Mouse (Mus musculus) cortical plate, adult 2 months (tissue): ENCODE measurements at regions not wholly inside any gene's neighbourhood (a gene's known extent, or its start where the extent isn't known, plus 50 kb on each side); places are given as distances from the start of the nearest gene placed in this dataset.

ENCODE experiments used
- H3K27ac ChIP-seq: fragments of 200-500 bp; 2 replicates; pipeline ENCODE4 v1.5.1; 2012; ENCODE audit warnings: low read length, control low read depth, inconsistent platforms; ENCODE audit not compliant: insufficient read depth
- H3K4me1 ChIP-seq: fragments of 200-500 bp; 2 replicates; pipeline ENCODE4 v1.6.1; 2011; ENCODE audit warnings: low read length; ENCODE audit not compliant: control insufficient read depth, insufficient read depth
- H3K4me3 ChIP-seq: fragments of 200-500 bp; 2 replicates; pipeline ENCODE4 v1.5.1; 2011; ENCODE audit warnings: mild to moderate bottlenecking, low read length, control low read depth; ENCODE audit not compliant: insufficient read depth
- CTCF ChIP-seq: fragments of 200-500 bp; IDR thresholded peaks from 2 replicates; pipeline ENCODE4 v1.5.1; 2011; ENCODE audit warnings: mild to moderate bottlenecking, control low read depth, low read length; ENCODE audit not compliant: insufficient read depth; ENCODE audit errors: extremely low read depth
- POLR2A ChIP-seq: fragments of 200-500 bp; IDR thresholded peaks from 2 replicates; pipeline ENCODE4 v1.6.1; 2011; ENCODE audit warnings: mild to moderate bottlenecking, low read length, control low read depth; ENCODE audit not compliant: insufficient read depth; ENCODE audit errors: extremely low read depth

- Histone ChIP-seq H3K4me3 (no peak overlapping the region), H3K27ac (no peak overlapping the region), H3K4me1 (no peaks in the 10 kb centered on the region; the same call in 1 of the 2 replicates)
- TF ChIP-seq CTCF (no peak), POLR2A (no peak)
Measured at GRCm38 (mm10) chr10:43758124-43759025, 143.2 kb downstream of the Qrsl1 start.

- TF ChIP-seq CTCF (no peak), POLR2A (no peak)
- Histone ChIP-seq H3K27ac (no peak overlapping the region), H3K4me1 (no peaks in the 10 kb centered on the region; the same call in 1 of the 2 replicates), H3K4me3 (no peak overlapping the region)
Measured at GRCm38 (mm10) chr10:43759186-43759905, 142.2 kb downstream of the Qrsl1 start.

GRCm38 (mm10) chr10:43759906-43760281, 141.7 kb downstream of the Qrsl1 start:
- Histone ChIP-seq H3K4me3 (no peak overlapping the region), H3K27ac (no peak overlapping the region), H3K4me1 (no peaks in the 10 kb centered on the region; the same call in 1 of the 2 replicates)
- TF ChIP-seq CTCF (no peak), POLR2A (no peak)

- TF ChIP-seq POLR2A (no peak), CTCF (no peak)
- Histone ChIP-seq H3K4me1 (no peaks in the 10 kb centered on the region; the same call in 1 of the 2 replicates), H3K27ac (no peak overlapping the region), H3K4me3 (no peak overlapping the region)
Measured at GRCm38 (mm10) chr10:43761979-43762570, 139.5 kb downstream of the Qrsl1 start.

- no peak for TF ChIP-seq POLR2A
- Histone ChIP-seq H3K4me3 (no peak overlapping the region), H3K27ac (no peak overlapping the region), H3K4me1 (no peaks in the 10 kb centered on the region; the same call in 1 of the 2 replicates)
Measured at GRCm38 (mm10) chr10:43764581-43764980, 137.0 kb downstream of the Qrsl1 start.

- no peak overlapping the region for H3K27ac ChIP-seq
- no peak overlapping the region for H3K4me3 ChIP-seq
- H3K4me1 ChIP-seq = no peaks in the 10 kb centered on the region
- no peak for TF ChIP-seq POLR2A
- no peak for TF ChIP-seq CTCF
Measured at GRCm38 (mm10) chr10:43765275-43765674, 136.3 kb downstream of the Qrsl1 start.

GRCm38 (mm10) chr10:43765829-43766486, 135.6 kb downstream of the Qrsl1 start:
- H3K4me1 ChIP-seq = no peaks in the 10 kb centered on the region
- no peak for TF ChIP-seq CTCF
- TF ChIP-seq POLR2A = no peak
- H3K4me3 ChIP-seq = no peak overlapping the region
- no peak overlapping the region; the same call in 1 of the 2 replicates for H3K27ac ChIP-seq

- H3K4me1 ChIP-seq = no peaks in the 10 kb centered on the region
- no peak overlapping the region for H3K4me3 ChIP-seq
- H3K27ac ChIP-seq = no peak overlapping the region
- TF ChIP-seq POLR2A (no peak), CTCF (no peak)
Measured at GRCm38 (mm10) chr10:43767961-43768726, 133.4 kb downstream of the Qrsl1 start.
